Mouse (Mus musculus) neutrophil, adult 59 days (primary cell): Measurements from ENCODE around the gene Sox18. TPM values are rescaled to one million over a fixed set of nuclear protein-coding genes. Genes with fewer than 3 reads are reported as not detected.

Experiments used
- total RNA-seq, 2 experiments: library from RNA; stranded (reverse); gene quantifications; 1 replicate in 1 of 2; 2 replicates in 1 of 2; pipeline ENCODE4 v1.2.4; 2023

Sox18 gene
- under 1 TPM; 0.22 to 0.62 TPM for total RNA-seq

GRCm38 (mm10) chr2:181671326-181671725 lies at the start of gene Sox18:
TSS of gene Sox18 (minus strand) at chr2:181671640.

GRCm38 (mm10) chr2:181714903-181715326 lies 43.5 kb upstream of the Sox18 start, which contains the start of gene Oprl1:
TSS of gene Oprl1 (plus strand) at chr2:181715016.

GRCm38 (mm10) chr2:181698241-181698640 lies 26.8 kb upstream of the Sox18 start, which contains the start of gene Lkaaear1:
TSS of gene Lkaaear1 (minus strand) at chr2:181698442.

GRCm38 (mm10) chr2:181693339-181694280 lies 22.2 kb upstream of the Sox18 start, which contains the start of gene Rgs19:
TSS of gene Rgs19 (minus strand) at chr2:181693977.

GRCm38 (mm10) chr2:181679951-181680715 lies 8.7 kb upstream of the Sox18 start, which contains the start of gene Tcea2:
TSS of gene Tcea2 (plus strand) at chr2:181680310.

GRCm38 (mm10) chr2:181656734-181657133 lies 14.7 kb downstream of the Sox18 start, which contains the start of gene Gm29797:
TSS of gene Gm29797 (plus strand) at chr2:181657034.

Other genes starting within 250 kb of the Sox18 start
- 1 to 10 TPM in 1 of 2 experiments, under 1 TPM in 1; 0.95 to 1.6 TPM for gene Zbtb46, start 212.2 kb downstream of the Sox18 start, total RNA-seq
- gene Abhd16b, start 178.4 kb downstream of the Sox18 start, total RNA-seq = not detected
- gene Tpd52l2, start 174.5 kb downstream of the Sox18 start, total RNA-seq = 10 to 100 TPM; 58.9 to 61.2 TPM
- 100 to 1,000 TPM; 114 to 122 TPM for gene Dnajc5, start 151.2 kb downstream of the Sox18 start, total RNA-seq
- 100 to 1,000 TPM; 106 to 137 TPM for gene Uckl1, start 86.7 kb downstream of the Sox18 start, total RNA-seq
- gene Prpf6, start 79.8 kb downstream of the Sox18 start, total RNA-seq = 10 to 100 TPM; 35.5 to 39.2 TPM
- gene Zfp512b, start 78.8 kb downstream of the Sox18 start, total RNA-seq = 10 to 100 TPM; 12.1 to 16.1 TPM
- gene Samd10, start 72.4 kb downstream of the Sox18 start, total RNA-seq = 10 to 100 TPM in 1 of 2 experiments, 1 to 10 TPM in 1; 9.6 to 10.1 TPM
- gene Gm29797, start 14.6 kb downstream of the Sox18 start, total RNA-seq = under 1 TPM in 1 of 2 experiments, not detected in 1; 0.53 TPM
- 10 to 100 TPM; 10.6 to 17.1 TPM for gene Tcea2, start 8.7 kb upstream of the Sox18 start, total RNA-seq
- 100 to 1,000 TPM; 308 to 314 TPM for gene Rgs19, start 22.3 kb upstream of the Sox18 start, total RNA-seq
- gene Lkaaear1, start 26.8 kb upstream of the Sox18 start, total RNA-seq = not detected
- under 1 TPM in 1 of 2 experiments, not detected in 1; 0.49 TPM for gene Oprl1, start 43.4 kb upstream of the Sox18 start, total RNA-seq
- not detected for gene Myt1, start 91.7 kb upstream of the Sox18 start, total RNA-seq
- gene Pcmtd2, start 166.2 kb upstream of the Sox18 start, total RNA-seq = 10 to 100 TPM; 30.4 to 32.7 TPM
- 10 to 100 TPM in 1 of 2 experiments, 1 to 10 TPM in 1; 7.6 to 10.9 TPM for gene Polr3k, start 192.7 kb upstream of the Sox18 start, total RNA-seq